Mouse (Mus musculus): ENCODE measurements around the gene Gm8281. TPM values are rescaled to one million over a fixed set of nuclear protein-coding genes. Genes with fewer than 3 reads are reported as not detected.
"Not testable (repeated sequence)": the region's sequence is repeated elsewhere in the genome, so short reads cannot be mapped to it uniquely, and the experiment has no call there.

Gene Gm8281
- 0.14 and 0.54 TPM in 2 replicates for polyA plus RNA-seq (2012; rRNA removed)

DNA sequence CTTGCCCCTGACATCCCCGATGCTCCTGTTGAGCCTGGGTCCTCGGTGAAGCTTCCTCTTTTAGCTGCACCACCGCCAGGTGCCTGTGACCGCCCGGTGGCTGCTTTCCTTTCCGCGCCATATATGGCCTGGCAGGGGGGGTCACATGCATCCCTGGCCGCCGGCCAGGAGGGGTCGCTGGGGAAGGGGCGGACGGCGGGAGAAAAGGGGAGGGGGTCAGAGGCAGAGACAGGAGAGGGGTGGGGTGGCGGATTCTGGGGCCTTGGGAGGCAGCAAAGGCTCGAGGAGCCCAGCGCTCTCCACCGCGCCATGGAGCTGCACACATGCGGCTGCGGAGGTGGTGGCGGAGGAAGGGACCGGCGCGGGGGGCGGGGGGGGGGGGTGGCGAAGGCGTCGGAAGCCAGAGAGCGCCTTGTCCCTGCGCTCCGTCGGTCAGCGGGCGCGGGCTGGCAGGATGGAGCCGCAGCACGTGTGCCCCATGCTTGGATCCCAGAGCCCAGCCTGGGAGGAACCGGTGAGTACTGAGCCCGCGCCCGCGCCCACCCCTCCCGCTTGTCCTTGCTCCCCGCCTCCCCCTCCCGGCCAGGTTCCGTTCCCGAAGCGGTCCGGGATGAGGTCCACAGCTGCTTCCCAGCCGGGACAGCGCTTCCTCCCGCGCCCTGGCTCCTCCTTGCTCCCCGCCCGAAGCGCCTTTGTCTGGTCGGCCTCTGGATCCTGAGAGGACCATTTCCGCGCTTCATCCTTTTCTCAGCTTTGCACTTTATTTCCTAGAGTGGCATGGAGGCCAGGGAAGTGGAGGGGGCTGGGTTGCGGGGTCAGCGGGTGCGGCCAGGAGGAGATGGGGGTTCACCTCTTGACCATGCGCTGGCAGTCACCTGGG is at the start of gene Gm8281:
Gene Gm8281 (plus strand): TSS at position 430 of the 880 bp plus-strand sequence.
- not testable (repeated sequence) for DNase-seq (ENCODE audit: low read depth)

DNA sequence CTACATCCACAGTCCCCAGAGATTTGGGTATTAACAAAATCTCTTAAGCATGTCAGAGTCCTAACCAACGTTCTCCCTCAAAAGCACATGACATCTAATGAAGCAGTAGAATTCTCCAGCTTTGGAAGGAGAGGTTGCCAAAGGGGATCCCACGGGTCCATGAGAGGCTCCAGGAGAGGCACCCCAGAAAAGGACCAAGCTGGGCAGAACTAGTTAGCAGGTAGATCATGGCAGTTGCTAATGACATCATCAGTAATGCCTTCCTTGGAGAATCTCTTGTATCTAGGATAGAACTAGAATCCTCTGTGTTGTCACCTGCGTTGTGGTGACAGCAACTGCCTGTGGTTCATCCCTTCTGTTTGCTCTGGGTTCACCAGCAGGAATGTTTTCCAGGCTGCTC is 20.5 kb upstream of the Gm8281 start, which contains the start of gene 4930555G01Rik:
Gene 4930555G01Rik (plus strand): TSS at position 301 of the 400 bp plus-strand sequence.
- not testable (repeated sequence) for DNase-seq (ENCODE audit: low read depth)

DNA sequence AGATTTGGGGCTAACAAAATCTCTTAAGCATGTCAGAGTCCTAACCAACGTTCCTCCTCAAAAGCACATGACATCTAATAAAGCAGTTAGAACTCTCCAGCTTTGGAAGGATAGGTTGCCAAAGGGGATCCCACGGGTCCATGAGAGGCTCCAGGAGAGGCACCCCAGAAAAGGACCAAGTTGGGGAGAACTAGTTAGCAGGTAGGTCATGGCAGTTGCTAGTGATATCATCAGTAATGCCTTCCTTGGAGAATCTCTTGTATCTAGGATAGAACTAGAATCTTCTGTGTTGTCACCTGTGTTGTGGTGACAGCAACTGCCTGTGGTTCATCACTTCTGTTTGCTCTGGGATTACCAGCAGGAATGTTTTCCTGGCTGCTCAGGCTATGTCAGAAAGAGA is 60.4 kb downstream of the Gm8281 start, which contains the start of gene Gm8279:
Gene Gm8279 (plus strand): TSS at position 301 of the 400 bp plus-strand sequence.
- not testable (repeated sequence) for DNase-seq (ENCODE audit: low read depth)

Other genes starting within 250 kb of the Gm8281 start
- gene Gm3269, start 232.9 kb upstream of the Gm8281 start, polyA plus RNA-seq (2012; rRNA removed) = not detected in 2 replicates
- gene Gm3264, start 215.5 kb upstream of the Gm8281 start, polyA plus RNA-seq (2012; rRNA removed) = 0.74 TPM in 1 of 2 replicates, not detected in the other
- gene Gm3278, start 178.6 kb upstream of the Gm8281 start, polyA plus RNA-seq (2012; rRNA removed) = 0.07 TPM in 1 of 2 replicates, not detected in the other
- not detected in 2 replicates for gene Gm8297, start 87.1 kb upstream of the Gm8281 start, polyA plus RNA-seq (2012; rRNA removed)
- gene Gm3298, start 55.1 kb upstream of the Gm8281 start, polyA plus RNA-seq (2012; rRNA removed) = not detected in 2 replicates
- not detected in 2 replicates for gene 4930555G01Rik, start 20.4 kb upstream of the Gm8281 start, polyA plus RNA-seq (2012; rRNA removed)
- gene Gm8279, start 60.5 kb downstream of the Gm8281 start, polyA plus RNA-seq (2012; rRNA removed) = not detected in 2 replicates
- gene Gm3317, start 93.5 kb downstream of the Gm8281 start, polyA plus RNA-seq (2012; rRNA removed) = not detected in 2 replicates
- gene Gm8271, start 114.8 kb downstream of the Gm8281 start, polyA plus RNA-seq (2012; rRNA removed) = not detected in 2 replicates
- gene Gm3526, start 189.5 kb downstream of the Gm8281 start, polyA plus RNA-seq (2012; rRNA removed) = 0.11 TPM in 1 of 2 replicates, not detected in the other

Measured in gonadal fat pad, adult 2 months (tissue).